Mouse (Mus musculus) limb, embryonic 13.5 days (tissue): ENCODE measurements around the gene Zfy1. TPM values are rescaled to one million over a fixed set of nuclear protein-coding genes. Genes with fewer than 3 reads are reported as not detected.
A peak's percentile ranks its signal among the peaks of the same experiment; 100 is the strongest.
"Not testable (repeated sequence)": the region's sequence is repeated elsewhere in the genome, so short reads cannot be mapped to it uniquely, and the experiment has no call there.

Experiments
- ATAC-seq: fragments of 200-750 bp; cut with Nextera tagmentation; 2 replicates; pipeline ENCODE4 v1.8.0; 2017; ENCODE audit warnings: low read depth, moderate number of reproducible peaks, moderate TSS enrichment; ENCODE audit not compliant: low FRiP score
- H3K27ac ChIP-seq: fragments of 300-500 bp; sonication (generic); 2 replicates; pipeline ENCODE4 v1.5.1; 2015; ENCODE audit warnings: inconsistent platforms, mild to moderate bottlenecking, moderate library complexity
- H3K27me3 ChIP-seq: fragments of 300-500 bp; sonication (generic); 2 replicates; pipeline ENCODE4 v1.6.1; 2015; ENCODE audit warnings: mild to moderate bottlenecking, inconsistent platforms
- H3K36me3 ChIP-seq: fragments of 300-500 bp; sonication (generic); 2 replicates; pipeline ENCODE4 v1.6.1; 2015; ENCODE audit warnings: inconsistent platforms, mild to moderate bottlenecking, moderate library complexity
- H3K4me1 ChIP-seq: fragments of 300-500 bp; sonication (generic); 2 replicates; pipeline ENCODE4 v1.6.1; 2015; ENCODE audit warnings: inconsistent platforms
- H3K4me2 ChIP-seq: fragments of 300-500 bp; sonication (generic); replicated peaks from 2 replicates; pipeline ENCODE4 v1.6.1; 2015; ENCODE audit warnings: inconsistent platforms, mild to moderate bottlenecking, moderate library complexity
- H3K4me3 ChIP-seq: fragments of 300-500 bp; sonication (generic); 2 replicates; pipeline ENCODE4 v1.5.1; 2015; ENCODE audit warnings: moderate library complexity, mild to moderate bottlenecking, inconsistent platforms
- H3K9ac ChIP-seq: fragments of 300-500 bp; sonication (generic); 2 replicates; pipeline ENCODE4 v1.6.1; 2015; ENCODE audit warnings: mild to moderate bottlenecking, inconsistent platforms
- H3K9me3 ChIP-seq: fragments of 300-500 bp; sonication (generic); 2 replicates; pipeline ENCODE4 v1.6.1; 2016; ENCODE audit warnings: inconsistent platforms
- WGBS: fragments of 180-500 bp; shearing (Covaris S2); methylation state at CpG from one replicate; pipeline ENCODE4 v1.1.7; 2015; 5-methylcytosine and 5-hydroxymethylcytosine counted together
- polyA plus RNA-seq: library from polyadenylated mRNA; unstranded; fragments of >200 nt; fragmentation: Nextera tagmentation; extraction: Ambion mirVana; gene quantifications from 2 replicates; pipeline ENCODE4 v1.2.1, GENCODE M21; 2015

Zfy1 gene
- not detected in 2 replicates for polyA plus RNA-seq

DNA sequence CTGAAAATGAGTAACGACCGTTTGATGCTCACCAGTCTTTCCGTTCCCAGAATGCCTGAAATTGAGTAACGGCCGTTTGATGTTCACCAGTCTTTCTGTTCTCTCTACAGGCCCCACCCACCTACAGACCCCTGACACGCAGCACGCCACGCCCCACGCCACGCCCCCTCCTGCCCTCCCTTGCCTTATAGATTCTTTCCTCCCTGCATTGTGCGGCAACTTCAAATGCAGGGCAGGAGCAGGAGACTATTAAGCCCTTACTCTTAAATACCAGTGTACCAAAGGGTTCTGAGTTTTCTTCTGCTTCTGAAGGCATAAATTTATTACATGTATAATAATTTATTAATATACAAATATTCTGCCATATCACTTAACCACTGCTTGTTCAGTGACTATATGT lies at the start of gene Zfy1:
Zfy1 (minus strand) TSS at position 101 of the 400 bp plus-strand sequence.
- not testable (repeated sequence) for ATAC-seq, H3K4me2 ChIP-seq, H3K9me3 ChIP-seq, H3K27ac ChIP-seq, H3K4me1 ChIP-seq, H3K9ac ChIP-seq, H3K4me3 ChIP-seq, H3K27me3 ChIP-seq, H3K36me3 ChIP-seq
- WGBS = 93% methylated on average over 3 of the region's 11 CpGs

DNA sequence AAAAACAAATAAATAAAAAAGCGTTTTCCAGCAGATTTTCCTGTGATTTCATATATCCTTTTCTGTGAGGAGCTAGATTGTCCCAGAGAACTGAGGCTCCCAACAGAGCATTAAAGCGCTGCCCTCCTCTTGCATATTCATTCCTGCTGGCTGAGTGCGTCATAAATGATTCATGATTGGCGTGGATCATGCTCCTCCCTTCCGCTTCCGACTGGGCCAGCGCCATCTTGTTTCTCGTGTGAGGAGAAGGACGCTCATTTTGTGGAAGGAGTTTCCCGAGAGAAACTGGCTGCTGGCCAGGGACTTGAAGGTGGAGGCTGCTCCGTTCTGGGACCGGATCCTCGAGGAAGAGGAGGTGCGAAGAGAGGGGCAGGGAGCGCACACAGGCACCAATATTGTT lies 21.2 kb upstream of the Zfy1 start, which contains the start of gene Uba1y:
Uba1y (plus strand) TSS at position 254 of the 400 bp plus-strand sequence.
- 94% methylated on average over 11 of the region's 15 CpGs for WGBS
- no peaks in the 10 kb centered on the region for H3K9me3 ChIP-seq
- no peak within 1 kb of the TSS for H3K9ac ChIP-seq
- no peak within 1 kb of the TSS for H3K4me3 ChIP-seq
- no peaks in the 10 kb centered on the region for H3K27me3 ChIP-seq
- no peak for ATAC-seq
- H3K36me3 ChIP-seq = no peaks in the 10 kb centered on the region
- no peak within 1 kb of the TSS for H3K4me2 ChIP-seq
- no peaks in the 10 kb centered on the region for H3K4me1 ChIP-seq
- no peak within 1 kb of the TSS for H3K27ac ChIP-seq

DNA sequence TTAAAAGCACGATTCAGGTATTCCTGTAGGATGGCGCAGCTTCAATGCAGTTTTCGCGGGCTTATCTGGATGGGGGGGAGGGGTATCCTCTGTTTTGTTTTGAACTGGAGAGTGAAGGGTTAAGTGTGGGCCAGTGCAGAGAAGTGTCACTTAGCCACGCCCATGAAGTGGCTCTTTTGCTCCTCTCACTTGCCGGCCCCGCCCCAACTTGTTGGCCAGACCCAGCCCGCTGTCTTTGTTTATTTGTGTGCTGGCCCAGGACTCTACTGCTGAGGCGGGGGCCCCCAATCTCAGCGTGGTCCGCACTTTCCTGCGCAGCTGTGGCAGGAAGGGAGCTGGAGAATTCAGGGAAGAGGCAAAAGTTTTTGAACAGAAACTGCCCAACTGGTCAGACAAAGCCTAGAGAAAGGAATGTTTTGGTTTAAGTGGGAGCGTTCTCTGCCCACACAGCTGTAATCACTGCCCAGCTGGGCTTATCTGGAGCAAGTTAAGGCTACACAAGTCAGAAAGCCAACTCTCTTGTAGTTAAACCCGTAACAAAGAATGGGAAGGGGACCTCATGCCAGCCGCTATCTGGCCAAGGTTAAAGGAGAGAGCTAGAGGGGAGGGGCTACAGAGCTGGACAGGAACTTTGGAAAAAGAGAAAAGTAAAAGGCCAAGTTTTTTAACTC lies 11.9 kb upstream of the Zfy1 start:
- Histone ChIP-seq H3K36me3 (no peaks in the 10 kb centered on the region), H3K4me1 (no peaks in the 10 kb centered on the region), H3K4me2 (peak overlapping the region; percentile 54), H3K27me3 (no peaks in the 10 kb centered on the region), H3K27ac (no peak overlapping the region), H3K9ac (no peak overlapping the region), H3K4me3 (peak overlapping the region; percentile 29), H3K9me3 (no peaks in the 10 kb centered on the region)
- WGBS = 0% methylated on average over 8 of the region's 15 CpGs
- ATAC-seq = peak; percentile 84

Other genes starting within 250 kb of the Zfy1 start
- not detected in 2 replicates for gene Uba1y, start 21.2 kb upstream of the Zfy1 start, polyA plus RNA-seq
- 11.3 and 11.7 TPM in 2 replicates for gene Kdm5d, start 100.4 kb upstream of the Zfy1 start, polyA plus RNA-seq
- gene Eif2s3y, start 213.1 kb upstream of the Zfy1 start, polyA plus RNA-seq = 39.6 and 52.2 TPM in 2 replicates